Mouse (Mus musculus): ENCODE data around the gene Anapc1.

Gene Anapc1

DNA sequence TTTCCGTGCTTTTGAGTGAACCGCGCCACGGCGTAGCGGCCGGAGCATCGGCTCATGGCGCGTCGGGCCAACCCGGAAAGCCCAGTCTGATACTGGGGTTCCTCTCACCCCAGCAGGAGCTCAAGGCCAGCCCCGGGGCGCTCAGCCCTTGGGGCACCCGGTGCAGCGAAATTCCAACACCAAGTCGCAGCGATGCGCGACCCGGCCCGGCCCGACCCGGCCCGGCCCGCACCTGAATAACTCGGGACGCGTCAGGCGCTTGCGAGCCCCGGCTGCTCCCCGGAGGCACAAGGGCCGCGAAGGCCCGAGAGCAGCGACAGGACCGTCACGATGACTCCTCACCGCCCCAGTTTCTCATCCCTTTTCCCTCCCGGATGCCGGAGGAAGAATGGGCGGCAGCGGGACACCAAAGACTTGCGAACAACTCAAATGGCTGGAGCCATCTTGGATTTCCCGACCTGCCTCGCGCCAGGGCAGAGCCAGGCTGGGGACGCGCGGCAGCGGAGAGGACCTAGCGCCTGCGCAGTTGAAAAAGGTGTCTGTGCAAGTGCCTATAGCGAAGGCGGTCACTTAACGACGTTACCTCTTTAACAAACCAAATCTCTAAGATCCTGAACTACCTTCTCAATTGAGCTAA is at the start of gene Anapc1:
Gene Anapc1 (minus strand): TSS at position 471 of the 637 bp plus-strand sequence.
- DNase-seq (ENCODE audit: low spot score), result peak; percentile 77

DNA sequence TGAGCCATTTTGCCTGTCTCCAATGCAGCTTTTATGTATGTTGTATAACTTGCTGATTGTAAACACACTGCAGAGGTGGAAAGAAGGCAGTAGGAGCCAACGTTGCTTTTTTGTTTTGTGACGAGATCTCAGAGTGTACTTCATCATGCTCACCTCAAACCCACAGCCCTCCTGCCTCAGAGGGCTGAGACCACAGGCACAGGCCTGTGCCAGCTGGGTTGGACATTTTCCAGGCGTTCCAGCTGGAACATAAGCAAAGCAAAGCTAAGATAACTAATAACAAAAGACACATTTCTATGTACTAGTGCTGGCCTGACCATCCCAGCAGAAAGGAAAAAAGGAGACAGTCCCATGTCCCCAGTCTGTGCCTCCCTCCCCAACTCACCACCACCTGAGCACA is 47.9 kb upstream of the Anapc1 start:
- no peak for DNase-seq (ENCODE audit: low spot score)

DNA sequence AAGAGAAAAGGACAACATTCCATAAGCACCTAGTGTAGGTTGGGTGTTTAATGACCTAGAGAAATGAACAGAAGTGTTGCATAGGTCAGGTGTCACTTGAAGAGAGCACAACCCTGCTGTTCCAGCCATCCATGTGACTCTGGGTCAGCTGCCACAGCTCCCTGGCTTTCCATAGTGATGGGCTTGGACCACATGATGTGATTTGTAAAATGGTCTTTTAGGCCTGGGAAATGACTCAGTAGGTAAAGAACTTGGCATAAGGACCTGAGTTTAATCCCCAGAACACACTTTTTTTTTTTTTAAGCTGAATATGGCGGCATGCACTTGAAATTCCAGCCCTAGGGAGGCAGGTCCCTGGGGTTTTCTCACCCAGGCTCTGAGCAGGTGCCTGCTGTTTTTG is 44.8 kb upstream of the Anapc1 start:
- no peak for DNase-seq (ENCODE audit: low spot score)

DNA sequence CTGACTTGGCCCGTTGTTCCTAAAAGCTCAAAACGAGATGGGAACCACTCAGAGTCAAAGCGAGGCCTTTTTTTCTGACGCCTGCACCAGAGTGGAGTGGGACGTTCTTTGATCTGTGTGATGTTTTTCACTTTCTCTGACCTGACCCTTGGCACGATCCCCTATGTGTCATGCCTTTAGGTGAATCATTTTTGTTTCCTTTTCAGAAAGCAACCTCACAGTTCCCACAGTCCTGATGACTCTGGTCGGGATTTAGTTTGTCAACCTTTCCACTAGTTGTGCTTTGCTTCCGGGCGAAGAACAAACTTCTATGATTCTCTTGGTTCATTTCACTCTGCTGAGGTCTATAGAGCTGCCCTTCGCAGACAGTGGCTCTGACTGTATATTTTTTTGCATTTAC is 44.3 kb upstream of the Anapc1 start:
- DNase-seq (ENCODE audit: low spot score), result no peak

DNA sequence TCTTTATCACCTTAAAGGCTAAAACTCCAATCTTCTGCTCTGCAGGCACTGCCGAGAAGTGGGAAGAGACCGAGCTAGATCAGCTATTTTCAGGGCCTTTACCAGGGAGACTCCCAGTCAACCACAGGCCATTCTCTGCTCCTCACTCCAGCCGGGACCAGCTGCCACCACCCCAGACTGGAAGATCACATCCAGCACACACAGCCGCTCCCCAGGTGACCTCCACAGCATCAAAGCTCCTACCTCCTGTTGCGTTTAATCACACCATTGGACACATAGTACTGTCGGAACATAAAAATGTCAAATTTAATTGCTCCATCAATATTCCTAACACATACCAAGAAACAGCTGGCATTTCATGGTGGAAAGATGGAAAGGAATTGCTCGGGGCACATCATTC is 42.0 kb upstream of the Anapc1 start:
- DNase-seq (ENCODE audit: low spot score), result no peak

DNA sequence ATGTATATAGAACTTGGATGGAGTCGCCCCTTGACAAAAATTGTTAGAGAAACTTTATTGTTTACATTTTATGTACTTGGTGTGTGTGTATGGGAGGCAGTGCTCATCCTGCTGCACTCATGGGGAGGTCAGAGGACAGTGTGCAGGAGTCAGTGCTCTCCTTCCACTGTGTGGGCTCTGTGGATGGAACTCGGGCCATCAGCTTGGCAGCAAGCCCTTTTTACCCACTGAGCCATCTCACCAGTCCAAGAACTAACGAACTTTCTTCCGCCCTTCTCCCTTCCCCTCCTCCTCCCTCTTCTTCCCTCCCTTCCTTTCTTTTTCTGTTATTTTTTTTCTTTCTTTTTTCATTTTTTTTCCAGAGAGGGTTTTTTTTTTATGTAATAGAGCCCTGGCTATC is 40.9 kb upstream of the Anapc1 start:
- no peak for DNase-seq (ENCODE audit: low spot score)

DNA sequence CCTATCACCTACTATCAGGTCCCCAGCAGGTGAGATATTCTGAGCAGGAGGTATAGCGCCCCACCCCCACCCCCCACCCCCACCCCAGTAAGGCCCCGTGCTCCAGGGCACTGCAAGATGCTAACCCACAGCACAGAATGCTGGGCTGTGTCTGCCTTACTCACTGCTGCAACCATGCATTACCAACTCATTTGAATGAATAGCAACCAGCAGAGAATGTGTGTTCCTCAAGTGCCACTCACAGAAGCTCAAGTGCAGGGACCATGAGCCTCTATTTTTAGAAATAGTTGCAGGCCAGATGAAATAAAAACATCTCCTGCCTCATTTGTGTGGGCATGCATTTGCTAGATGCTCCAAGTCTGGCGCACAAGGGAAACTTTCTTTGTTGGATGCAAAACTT is 40.4 kb upstream of the Anapc1 start:
- no peak for DNase-seq (ENCODE audit: low spot score)

DNA sequence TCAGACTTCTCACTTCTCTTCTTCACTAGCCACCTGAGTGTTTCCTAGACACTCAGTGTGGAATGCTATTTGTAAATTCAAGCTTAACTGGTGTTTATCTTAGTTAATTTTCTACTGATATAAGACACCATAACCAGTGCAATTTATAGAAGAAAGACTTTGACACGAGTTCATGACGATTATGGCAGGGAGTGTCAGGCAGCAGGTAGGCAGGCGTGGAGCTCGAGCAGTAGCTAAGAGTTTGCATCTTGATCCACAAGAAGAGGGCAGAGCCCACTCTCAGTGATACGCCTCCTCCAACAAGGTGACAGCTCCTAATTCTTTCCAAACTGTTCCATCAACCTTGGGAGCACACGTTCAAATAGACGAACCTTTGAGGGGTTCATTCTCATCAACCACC is 39.4 kb upstream of the Anapc1 start:
- no peak for DNase-seq (ENCODE audit: low spot score)

DNA sequence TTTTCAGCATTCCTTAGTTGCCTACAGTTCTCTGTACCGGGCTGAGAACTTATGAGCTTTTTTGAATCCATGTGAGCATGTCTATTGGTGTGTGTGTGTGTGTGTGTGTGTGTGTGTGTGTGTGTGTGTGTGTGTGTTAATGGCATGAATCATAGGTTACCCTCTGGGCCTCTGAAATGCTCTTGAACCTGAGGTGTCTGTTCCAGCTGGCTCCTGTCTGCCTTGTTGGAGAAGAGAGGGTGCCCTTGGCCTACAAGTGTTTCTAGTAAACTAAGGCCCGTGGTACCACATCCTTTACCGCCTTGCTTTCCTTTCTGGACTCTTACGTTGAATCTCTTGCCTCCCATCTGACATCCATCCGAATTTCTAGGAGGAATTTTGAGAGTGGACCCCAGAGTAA is 38.9 kb upstream of the Anapc1 start:
- no peak for DNase-seq (ENCODE audit: low spot score)

DNA sequence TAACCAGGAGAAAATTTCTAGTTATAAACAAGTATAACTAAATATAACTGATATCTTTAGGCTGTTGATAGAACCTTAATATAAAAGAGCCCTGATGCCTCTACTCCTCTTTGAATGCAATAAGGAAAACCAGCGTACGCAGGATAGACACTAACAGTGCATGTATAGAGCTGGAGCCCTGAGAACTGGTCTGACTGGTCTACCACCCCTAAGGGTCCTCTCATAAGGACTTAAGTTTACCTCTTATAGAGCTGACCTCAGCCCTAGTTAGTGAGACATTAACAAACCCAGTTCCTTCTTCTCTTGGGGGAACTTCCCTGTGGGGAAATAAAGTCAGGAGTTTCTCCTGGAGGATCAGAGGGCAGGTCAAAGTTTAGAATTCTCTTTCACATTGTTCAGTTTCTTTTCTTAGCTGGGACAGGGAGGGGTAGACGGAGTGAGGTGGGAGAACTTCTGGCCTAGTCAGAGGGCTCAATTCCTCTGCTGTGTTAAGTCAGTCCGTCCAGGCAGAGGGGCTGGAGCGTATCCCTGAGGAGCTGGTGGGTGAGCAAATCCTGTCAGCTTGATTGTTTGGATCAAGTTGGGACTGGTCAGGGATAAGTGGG is 35.0 kb upstream of the Anapc1 start:
- DNase-seq (ENCODE audit: low spot score), result no peak

DNA sequence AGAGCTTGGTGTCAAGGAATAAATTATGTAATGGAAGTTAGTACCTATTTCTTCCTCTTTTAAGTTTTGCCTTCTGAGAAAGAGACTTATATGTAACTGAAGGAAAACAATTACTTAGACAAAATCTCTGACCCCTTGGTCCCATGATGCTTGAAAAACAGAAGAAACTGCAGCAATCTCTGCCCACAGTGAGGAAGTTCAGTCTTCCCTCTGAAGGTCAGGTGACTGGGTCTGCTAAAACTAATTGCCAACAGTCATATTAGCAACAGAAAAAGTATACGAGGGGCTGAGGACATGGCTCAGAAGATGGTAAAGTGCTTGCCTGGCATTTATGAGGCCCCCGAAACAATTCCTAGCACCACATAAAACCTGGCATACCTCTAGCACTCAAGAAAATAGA is 32.2 kb upstream of the Anapc1 start:
- DNase-seq (ENCODE audit: low spot score), result no peak

DNA sequence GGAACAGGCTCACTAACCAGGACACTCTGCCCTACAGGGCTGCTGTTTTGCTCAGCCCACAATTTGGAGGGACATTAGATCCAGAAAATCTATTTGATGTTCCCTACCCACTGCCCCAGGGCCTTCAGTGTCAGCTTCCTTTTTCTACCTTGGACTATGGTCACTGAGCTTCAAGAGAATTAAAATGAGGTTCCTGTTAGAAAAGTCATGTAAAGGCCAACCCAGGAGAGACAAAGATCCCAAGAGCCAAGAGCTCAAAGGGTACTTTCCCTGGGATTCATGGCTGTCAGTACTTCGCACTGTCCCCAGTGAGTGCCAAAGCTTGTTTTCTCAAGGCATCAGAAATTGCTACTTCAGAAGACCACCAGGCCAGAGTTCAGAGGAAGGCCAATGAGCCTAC is 28.8 kb upstream of the Anapc1 start:
- no peak for DNase-seq (ENCODE audit: low spot score)

DNA sequence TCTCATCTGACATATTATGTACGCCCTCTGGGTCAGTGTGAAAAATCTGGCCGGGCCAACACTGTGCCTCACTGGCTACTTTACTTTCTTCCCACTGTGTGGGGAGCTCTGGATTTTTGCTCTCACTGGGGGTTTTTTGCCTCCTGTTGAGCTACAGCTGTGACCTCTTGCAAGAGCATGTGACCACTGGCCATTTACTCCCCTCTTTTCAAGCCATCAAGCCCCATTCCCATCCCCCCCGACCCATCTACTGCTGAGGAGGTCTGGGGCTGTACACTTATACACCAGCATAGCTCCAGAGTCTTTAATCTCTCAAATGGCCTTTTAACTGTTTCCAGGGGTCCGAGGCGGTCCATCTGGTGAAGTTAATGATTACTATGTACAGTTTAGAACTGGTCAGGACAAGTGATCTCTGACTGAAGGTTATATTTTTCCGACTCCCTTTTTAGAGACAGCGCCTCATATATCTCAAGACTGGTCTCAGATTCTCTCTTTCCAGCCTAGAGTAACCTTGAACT is 27.6 kb upstream of the Anapc1 start:
- no peak for DNase-seq (ENCODE audit: low spot score)

DNA sequence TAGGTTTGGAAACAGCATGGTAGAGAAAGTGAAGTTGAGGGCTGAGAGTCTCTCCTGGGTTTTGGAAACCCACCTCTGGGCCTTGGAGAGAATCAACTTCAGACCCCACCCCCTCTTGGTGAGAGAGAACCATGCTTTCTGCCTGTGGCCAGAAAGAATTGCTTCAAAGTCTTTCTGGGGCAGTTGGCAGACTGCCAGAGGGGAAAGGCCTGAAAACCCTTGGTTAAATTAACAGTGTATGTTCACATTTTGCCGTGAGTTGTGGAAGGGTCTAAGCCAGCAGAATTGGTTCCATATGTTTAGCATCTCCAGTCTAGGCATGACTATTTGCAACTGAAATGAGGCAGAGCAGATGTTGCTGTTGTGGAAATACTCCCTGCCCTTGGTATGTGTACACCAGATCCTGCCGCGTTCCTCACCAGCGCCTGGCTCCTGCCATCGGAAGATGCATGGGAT is 26.4 kb upstream of the Anapc1 start:
- no peak for DNase-seq (ENCODE audit: low spot score)

DNA sequence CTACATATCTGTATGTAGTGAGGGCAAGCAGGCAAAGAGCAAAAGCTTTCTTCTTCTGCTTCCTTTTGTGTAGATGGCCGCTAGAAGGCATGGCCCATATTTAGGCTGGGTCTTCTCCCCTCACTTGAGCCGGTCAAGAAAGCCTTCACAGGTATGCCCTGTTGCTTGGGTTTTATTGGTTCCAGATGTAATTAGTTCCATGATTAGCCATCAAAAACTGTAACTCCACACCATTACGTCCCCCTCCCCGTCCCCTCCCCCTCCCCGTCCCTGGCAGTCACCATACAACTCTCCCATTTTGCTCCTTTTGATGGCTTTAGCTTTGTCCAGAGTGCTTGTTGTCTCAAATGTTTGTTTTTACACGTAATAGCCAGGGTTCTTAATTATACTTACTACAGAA is 25.7 kb upstream of the Anapc1 start:
- no peak for DNase-seq (ENCODE audit: low spot score)

DNA sequence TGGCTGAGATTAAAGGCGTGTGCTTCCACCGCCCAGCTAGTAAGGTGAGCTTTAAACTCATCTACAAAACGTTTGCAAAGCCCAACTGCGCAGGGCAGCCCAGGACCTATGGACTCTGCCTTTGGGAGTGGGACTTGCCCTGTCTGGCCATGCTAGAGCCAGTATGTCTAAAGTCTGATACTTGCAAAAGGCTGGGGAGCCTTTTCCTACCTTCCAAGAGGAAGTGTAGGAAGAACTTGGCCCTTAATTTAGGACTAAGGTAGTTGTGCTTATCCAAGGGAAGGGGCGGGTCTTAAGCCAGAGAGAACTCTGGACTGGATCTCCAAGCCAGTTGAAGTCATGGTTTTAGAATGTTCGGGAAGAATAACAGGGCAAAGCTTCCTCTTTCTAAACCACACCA is 23.4 kb upstream of the Anapc1 start:
- no peak for DNase-seq (ENCODE audit: low spot score)

DNA sequence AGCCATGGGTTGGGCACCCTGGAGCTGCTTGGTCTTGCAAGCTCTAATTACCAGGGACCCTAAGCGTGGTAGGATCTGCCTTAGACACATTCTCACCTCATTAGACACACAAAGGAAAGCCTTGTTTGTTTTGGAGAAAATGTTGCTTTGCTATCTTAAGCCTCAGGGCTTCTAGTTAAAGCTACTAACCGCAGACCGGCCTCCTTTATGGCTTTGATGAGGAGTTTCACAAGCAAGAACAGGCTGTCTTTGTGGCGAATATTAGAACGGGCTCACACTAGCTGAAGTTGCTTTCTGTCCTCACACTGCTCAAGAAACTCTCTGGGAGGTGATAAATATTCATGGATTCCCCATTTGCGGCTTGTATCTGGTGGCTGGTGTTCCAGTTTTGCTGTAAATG is 22.1 kb upstream of the Anapc1 start:
- no peak for DNase-seq (ENCODE audit: low spot score)

DNA sequence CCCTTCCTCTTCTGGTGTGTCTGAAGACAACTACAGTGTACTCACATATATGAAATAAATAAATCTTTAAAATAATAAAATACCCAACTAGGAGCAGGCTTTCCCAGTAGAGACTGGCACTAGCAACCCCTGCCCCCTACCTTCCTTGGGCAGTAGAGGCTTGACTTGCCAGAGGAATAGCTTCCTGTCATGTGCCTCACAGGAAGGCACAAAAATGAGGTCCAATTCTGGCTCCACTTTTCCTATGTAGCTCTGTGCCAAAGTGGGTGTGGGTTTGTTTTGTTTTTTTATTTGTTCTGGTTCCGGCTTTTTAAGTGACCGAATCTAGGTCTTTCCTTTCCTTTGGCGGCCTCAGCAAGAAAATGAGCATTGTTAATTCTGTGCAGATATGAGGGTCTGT is 17.3 kb upstream of the Anapc1 start:
- DNase-seq (ENCODE audit: low spot score), result no peak

DNA sequence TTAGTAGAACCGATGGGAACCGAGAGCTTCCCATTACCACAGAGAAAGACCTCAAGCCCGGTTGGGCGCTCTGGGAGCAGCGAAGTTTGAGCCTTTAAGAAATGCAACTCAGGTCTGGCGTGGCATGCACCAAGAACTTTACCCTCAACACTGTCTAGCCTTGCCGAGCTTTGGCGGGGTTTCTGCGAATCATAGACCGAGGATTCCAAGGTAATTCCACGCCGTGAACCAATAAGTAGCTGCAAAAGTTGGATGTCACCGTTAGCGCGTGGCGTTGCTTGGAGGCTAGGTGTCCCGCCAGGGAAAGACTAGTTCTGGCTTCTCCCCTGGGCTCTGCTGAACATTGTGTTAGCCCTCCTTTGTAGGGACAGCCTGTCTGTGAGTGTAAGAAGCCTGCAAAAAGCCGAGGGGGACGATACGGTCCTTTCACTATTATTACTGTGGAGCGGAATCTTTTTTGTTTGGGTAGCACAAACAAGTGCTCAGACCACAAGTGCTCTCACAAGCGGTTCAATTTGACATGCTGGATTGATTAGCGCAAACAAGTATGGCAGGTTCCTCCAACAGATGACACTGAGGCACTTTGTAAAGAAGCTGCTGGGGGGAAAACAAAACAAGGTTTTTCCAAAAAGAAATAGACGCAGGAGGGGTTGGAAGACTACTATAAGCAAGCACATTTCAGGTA is 12.2 kb upstream of the Anapc1 start:
- DNase-seq (ENCODE audit: low spot score), result no peak

DNA sequence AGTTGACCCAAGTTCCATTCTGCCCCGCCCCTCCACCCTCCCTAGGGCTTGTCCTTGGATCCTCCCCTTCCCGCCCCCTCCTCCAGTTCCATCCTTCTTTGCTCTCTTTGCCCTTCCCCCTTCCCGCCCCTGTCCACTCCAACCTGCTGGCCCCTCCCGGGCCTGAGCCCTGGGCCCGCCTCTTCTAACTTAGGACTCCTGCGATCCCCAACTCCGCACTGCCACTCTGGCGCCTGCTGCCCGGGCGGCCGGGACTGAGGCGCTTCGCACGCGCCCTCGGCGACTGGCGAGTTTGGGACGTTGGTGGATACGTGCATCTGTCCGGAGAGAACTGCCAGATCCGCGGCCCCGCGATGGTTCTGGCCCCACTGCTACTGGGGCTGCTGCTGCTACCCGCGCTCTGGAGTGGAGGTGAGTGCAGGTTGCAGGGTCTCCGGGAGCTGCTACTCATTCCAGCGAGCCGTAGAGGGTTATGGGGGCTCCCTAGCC is 11.5 kb upstream of the Anapc1 start, which contains the start of gene Mertk:
Gene Mertk (plus strand): TSS at position 264 of the 489 bp plus-strand sequence.
- DNase-seq (ENCODE audit: low spot score), result no peak

DNA sequence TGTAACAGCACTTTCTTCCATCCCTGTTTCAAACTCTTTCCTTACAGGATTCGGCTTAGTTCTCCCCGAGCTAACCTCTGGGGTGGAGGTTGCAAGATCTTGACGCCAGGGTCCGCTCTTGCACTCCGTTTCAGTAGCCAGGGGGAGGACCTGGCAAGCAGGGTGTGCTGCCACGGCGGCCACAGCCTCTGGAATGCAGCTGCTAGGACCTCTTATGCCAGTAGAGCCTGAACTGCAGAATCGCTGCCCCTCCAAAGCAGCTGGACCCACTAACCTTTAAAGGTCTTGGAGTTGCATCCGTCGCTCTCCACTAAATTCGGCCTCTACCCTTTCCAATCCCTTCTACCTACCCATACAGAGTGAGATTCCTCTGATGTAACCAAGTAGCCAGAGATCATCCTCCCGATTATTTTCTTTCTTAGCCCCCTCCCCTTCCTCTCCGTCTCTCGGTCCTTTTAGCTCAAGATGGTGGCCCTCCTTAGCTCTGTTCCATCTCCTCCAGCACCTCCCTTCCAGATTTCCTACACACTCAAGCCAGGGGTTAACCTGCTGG is 11.0 kb upstream of the Anapc1 start:
- peak; percentile 3 for DNase-seq (ENCODE audit: low spot score)

DNA sequence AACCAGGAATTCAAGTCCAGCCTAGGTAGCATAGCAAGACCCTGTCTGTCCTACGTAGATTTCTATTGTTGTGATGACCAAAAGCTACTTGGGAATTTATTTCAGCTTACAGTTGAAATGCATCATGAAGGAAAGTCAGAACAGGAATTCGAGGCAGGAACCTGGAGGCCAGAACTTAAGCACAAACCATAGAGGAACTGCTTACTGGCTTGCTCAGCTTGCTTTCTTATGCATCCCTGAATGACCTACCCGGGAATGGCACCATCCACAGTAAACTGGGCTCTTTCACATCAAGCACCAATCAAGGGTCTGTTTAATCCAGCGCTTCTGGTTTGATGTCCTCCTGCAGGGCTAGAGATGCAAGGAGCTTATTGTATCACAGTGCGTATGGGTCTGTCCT is 10.4 kb upstream of the Anapc1 start:
- no peak for DNase-seq (ENCODE audit: low spot score)

DNA sequence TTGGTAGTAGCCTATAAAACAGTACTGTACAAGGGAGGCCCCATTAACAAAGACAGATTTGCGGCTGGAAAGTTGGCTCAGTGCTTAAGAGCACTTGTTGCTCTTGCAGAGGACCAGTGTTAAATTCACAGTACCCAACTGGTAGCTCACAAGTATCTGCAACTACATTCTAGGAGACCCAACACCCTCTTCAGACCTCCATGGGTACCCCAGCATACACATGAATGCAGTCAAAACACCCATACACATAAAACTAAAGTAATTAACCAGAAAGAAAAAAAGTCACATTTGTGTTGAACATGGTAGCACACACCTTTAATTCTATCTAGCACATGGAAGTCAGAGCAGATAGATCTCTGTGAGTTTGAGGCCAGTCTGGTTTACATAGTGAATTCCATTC is 9.9 kb upstream of the Anapc1 start:
- no peak for DNase-seq (ENCODE audit: low spot score)

All from spleen, adult 12 weeks (tissue).